ENCODE assay signal across 17 mouse cellular contexts in the genomic region with DNA sequence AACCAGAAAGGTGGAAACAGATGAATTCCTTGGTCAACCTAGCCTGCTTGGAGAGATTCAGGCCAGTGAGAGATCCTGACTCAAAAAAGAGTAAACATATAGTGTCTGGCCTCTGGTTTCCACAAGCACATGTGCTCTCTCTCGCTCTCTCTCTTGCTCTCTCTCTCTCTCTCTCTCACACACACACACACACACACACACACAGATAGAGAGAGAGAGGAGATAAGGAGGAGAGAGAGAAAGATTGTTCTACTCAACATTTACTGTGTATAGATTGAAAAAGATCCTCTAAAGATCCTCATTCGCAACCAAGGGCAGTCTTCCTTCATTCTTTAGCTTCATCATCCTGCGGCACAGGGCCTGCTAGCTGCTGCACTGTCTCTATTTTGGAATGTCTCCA.
"Had no signal": no experiment of that assay in that cellular context is flagged by ENCODE, and none has a peak within 500 bp of the region (broad histone marks: within the 10 kb centered on the region; RNA-seq: fewer than 3 reads in every experiment).

No protein-coding gene starts in this region.

- H3K4me2 ChIP-seq: lung, embryonic 15.5 days; midbrain, embryonic 11.5 days; midbrain, embryonic 13.5 days; midbrain, embryonic 15.5 days; neural tube, embryonic 12.5 days had no signal

- DNase-seq: liver, postnatal 0 days; lung, adult 2 months; retina, postnatal 1 day; right cerebral cortex, adult 18-20 months; right cerebral cortex, postnatal 25 days; right cerebral cortex, postnatal 4 days; spleen, adult 18-20 months; thymus, adult 18-20 months; thymus, postnatal 14 days; thymus, postnatal 36 days had no signal

- H3K27ac ChIP-seq: macrophage; midbrain, embryonic 13.5 days; midbrain, embryonic 15.5 days; neural tube, embryonic 12.5 days had no signal

- H3K4me1 ChIP-seq: lung, embryonic 15.5 days; midbrain, embryonic 13.5 days; midbrain, embryonic 15.5 days; neural tube, embryonic 12.5 days had no signal

- H3K4me3 ChIP-seq: lung, embryonic 15.5 days; megakaryocyte, embryonic 14.5 days; midbrain, embryonic 13.5 days; midbrain, embryonic 15.5 days; neural tube, embryonic 12.5 days had no signal

- H3K9ac ChIP-seq: liver, postnatal 0 days; lung, embryonic 15.5 days; midbrain, embryonic 13.5 days; midbrain, embryonic 15.5 days; neural tube, embryonic 12.5 days had no signal

- H3K9me3 ChIP-seq: lung, embryonic 15.5 days; midbrain, embryonic 13.5 days; midbrain, embryonic 15.5 days; neural tube, embryonic 12.5 days had no signal

- H3K27me3 ChIP-seq: lung, embryonic 15.5 days; megakaryocyte, embryonic 14.5 days; midbrain, embryonic 13.5 days; midbrain, embryonic 15.5 days; neural tube, embryonic 12.5 days had no signal

- ATAC-seq: liver, postnatal 0 days; midbrain, embryonic 13.5 days; midbrain, embryonic 15.5 days had no signal

- H3K36me3 ChIP-seq: lung, embryonic 15.5 days; midbrain, embryonic 13.5 days; midbrain, embryonic 15.5 days; neural tube, embryonic 12.5 days had no signal
